In the genomic region with DNA sequence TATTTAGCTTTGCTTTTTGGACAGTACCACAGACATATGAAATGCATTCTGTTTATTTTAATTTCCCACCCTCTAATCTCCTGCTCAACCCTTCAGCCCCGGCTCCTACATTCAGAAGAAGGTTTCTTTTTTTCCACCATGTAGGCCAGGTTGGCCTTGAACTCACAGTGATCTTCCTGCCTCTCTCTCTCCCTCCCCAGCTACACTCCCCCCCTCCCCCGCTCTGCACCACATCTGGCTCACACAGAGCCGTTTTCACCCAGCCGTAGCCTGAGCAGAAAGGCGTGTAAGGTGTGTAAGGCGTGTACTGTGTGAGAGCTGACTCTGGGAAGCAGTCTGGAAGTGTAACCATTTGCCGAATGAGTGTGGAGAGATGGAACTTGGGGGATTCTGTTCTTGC, we compare ENCODE assay signal across 20 mouse cellular contexts. TPM values are rescaled to one million over a fixed set of nuclear protein-coding genes. Genes with fewer than 3 reads are reported as not detected.
"Had no signal": no experiment of that assay in that cellular context is flagged by ENCODE, and none has a peak within 500 bp of the region (broad histone marks: within the 10 kb centered on the region; RNA-seq: fewer than 3 reads in every experiment).

No protein-coding gene starts in this region.

- H3K9ac ChIP-seq: liver, postnatal 0 days; lung, embryonic 15.5 days; midbrain, embryonic 13.5 days; midbrain, embryonic 15.5 days; neural tube, embryonic 12.5 days; stomach, embryonic 15.5 days had no signal

- H3K4me1 ChIP-seq: lung, embryonic 15.5 days; midbrain, embryonic 13.5 days; midbrain, embryonic 15.5 days; stomach, embryonic 15.5 days had no signal

- DNase-seq: liver, postnatal 0 days; lung, adult 2 months; lung, postnatal 14 days; lung, postnatal 36 days; right cerebral cortex, postnatal 14 days; thymus, adult 2 months; thymus, postnatal 25 days; thymus, postnatal 4 days had no signal

- ATAC-seq: liver, postnatal 0 days; lung, postnatal 0 days; midbrain, embryonic 13.5 days; midbrain, embryonic 15.5 days had no signal

- H3K27ac ChIP-seq: lung, embryonic 15.5 days; macrophage; midbrain, embryonic 13.5 days; midbrain, embryonic 15.5 days; neural tube, embryonic 12.5 days; stomach, embryonic 15.5 days had no signal

- H3K9me3 ChIP-seq: lung, embryonic 15.5 days; midbrain, embryonic 13.5 days; midbrain, embryonic 15.5 days; neural tube, embryonic 12.5 days; stomach, embryonic 15.5 days had no signal

- H3K4me2 ChIP-seq: lung, embryonic 15.5 days; midbrain, embryonic 11.5 days; midbrain, embryonic 13.5 days; midbrain, embryonic 15.5 days; neural tube, embryonic 12.5 days; stomach, embryonic 15.5 days had no signal

- H3K4me3 ChIP-seq: lung, embryonic 15.5 days; megakaryocyte, embryonic 14.5 days; midbrain, embryonic 13.5 days; midbrain, embryonic 15.5 days; neural tube, embryonic 12.5 days; stomach, embryonic 15.5 days had no signal

- H3K27me3 ChIP-seq: lung, embryonic 15.5 days; megakaryocyte, embryonic 14.5 days; midbrain, embryonic 13.5 days; midbrain, embryonic 15.5 days; neural tube, embryonic 12.5 days; stomach, embryonic 15.5 days had no signal

RNA-seq across cellular contexts. Expression of a gene that starts 11.7 kb away (rescaled TPM):
- total RNA-seq: monocyte, adult 5-6 weeks had no signal

RNA-seq across cellular contexts. Expression of a gene that starts 35.7 kb away (rescaled TPM):
- total RNA-seq: megakaryocyte progenitor cell, adult 5-6 weeks; monocyte, adult 5-6 weeks; neutrophil, adult 5-6 weeks had no signal
- polyA plus RNA-seq: macrophage had no signal
